Mouse (Mus musculus): ENCODE measurements at regions not wholly inside any gene's neighbourhood (a gene's known extent, or its start where the extent isn't known, plus 50 kb on each side); places are given as distances from the start of the nearest gene placed in this dataset.

- H3K4me2 ChIP-seq (ENCODE audit: insufficient read depth, low read depth, poor library complexity, severe bottlenecking) = no peak overlapping the region
- in situ Hi-C loops (cut with MboI; ENCODE audit: low pct_ligation_motif_present, low pct_unique_long_range_greater_than_20kb, low sequenced_read_pairs) = loop anchor here (25.0 kb wide), 2 partner anchors 279 to 829 kb away; partner anchors contain the start of gene Cfap299
- DNase-seq (ENCODE audit: extremely low read depth) = no peak
- no peak for TF ChIP-seq JUN (IDR thresholded peaks at IDR 0.05; ENCODE audit: insufficient read depth, low read depth, low read length)
- TF ChIP-seq BHLHE40 (IDR thresholded peaks at IDR 0.05; ENCODE audit: low read depth, low read length) = no peak
- no peak for TF ChIP-seq E2F4 (IDR thresholded peaks at IDR 0.05; ENCODE audit: insufficient replicate concordance, low read depth, low read length)
- no peak for TF ChIP-seq SMC3 (IDR thresholded peaks at IDR 0.05; ENCODE audit: low read depth, low read length)
- no peak for TF ChIP-seq MAFK (IDR thresholded peaks at IDR 0.05; ENCODE audit: insufficient replicate concordance, low read length)
- TF ChIP-seq CTCF (conservative IDR thresholded peaks at IDR 0.05 in 1 of 2, IDR thresholded peaks at IDR 0.05 in 1 of 2; ENCODE audit: low read depth in 2 of 2, low read length in 2 of 2) = no peak
- TF ChIP-seq ELF1 (IDR thresholded peaks at IDR 0.05; ENCODE audit: low read depth, low read length) = no peak
- no peak for TF ChIP-seq ZKSCAN1 (IDR thresholded peaks at IDR 0.05; ENCODE audit: borderline replicate concordance, low read depth, low read length)
- TF ChIP-seq RCOR1 (conservative IDR thresholded peaks at IDR 0.05; ENCODE audit: low read depth, low read length) = no peak
- TF ChIP-seq ZNF384 (IDR thresholded peaks at IDR 0.05; ENCODE audit: low read depth, low read length) = no peak
- H3K27ac ChIP-seq (ENCODE audit: insufficient read depth, low read depth) = no peak overlapping the region
- H3K9ac ChIP-seq (ENCODE audit: insufficient read depth, low read depth) = no peak overlapping the region
- no peak overlapping the region for H3K4me3 ChIP-seq (replicated peaks in 1 of 3; ENCODE audit: low read depth in 2 of 3, low read length in 2 of 3, poor library complexity in 1 of 3)
- H3K27me3 ChIP-seq (replicated peaks) = no peaks in the 10 kb centered on the region
- no peaks in the 10 kb centered on the region for H3K36me3 ChIP-seq (replicated peaks in 1 of 2; ENCODE audit: control insufficient read depth in 1 of 2, insufficient read depth in 1 of 2, low read length in 1 of 2)
- H3K79me2 ChIP-seq (replicated peaks; ENCODE audit: control insufficient read depth, extremely low read depth, insufficient read depth, poor library complexity, severe bottlenecking) = no peaks in the 10 kb centered on the region
- dilution Hi-C loops (cut with MboI; ENCODE audit: extremely low pct_ligation_motif_present, extremely low pct_unique_long_range_greater_than_20kb, low sequenced_read_pairs) = no loop called here
- H3K4me1 ChIP-seq (ENCODE audit: control insufficient read depth in 1 of 2, insufficient read depth in 2 of 2) = no peaks in the 10 kb centered on the region
- H3K9me3 ChIP-seq (replicated peaks; ENCODE audit: low read length) = no peaks in the 10 kb centered on the region
These were observed 128.7 kb upstream of the Prkg2 start for GRCm38 (mm10) chr5:99165807-99166360.

DNA sequence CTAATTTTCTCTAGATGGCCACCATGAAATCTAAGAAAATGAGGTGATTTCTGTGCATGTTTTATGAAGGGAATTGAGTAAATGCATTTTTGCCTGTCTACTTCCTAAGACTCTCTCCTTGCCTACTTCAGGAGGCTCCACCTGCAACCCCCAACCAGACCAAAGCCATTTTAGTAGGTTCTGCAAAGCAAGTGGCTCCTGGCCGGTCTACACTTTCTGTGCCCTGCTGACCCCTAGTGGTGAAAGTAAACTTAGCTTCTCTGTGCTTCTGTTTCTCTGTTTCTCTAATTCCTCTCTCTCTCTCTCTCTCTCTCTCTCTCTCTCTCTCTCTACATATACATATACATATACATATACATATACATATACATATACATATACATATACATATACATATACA, 120.8 kb upstream of the Prkg2 start:
- Histone ChIP-seq H3K79me2 (replicated peaks; ENCODE audit: control insufficient read depth, extremely low read depth, insufficient read depth, poor library complexity, severe bottlenecking) (no peaks in the 10 kb centered on the region), H3K36me3 (replicated peaks in 1 of 2; ENCODE audit: control insufficient read depth in 1 of 2, insufficient read depth in 1 of 2, low read length in 1 of 2) (no peaks in the 10 kb centered on the region), H3K4me2 (ENCODE audit: insufficient read depth, low read depth, poor library complexity, severe bottlenecking) (no peak overlapping the region), H3K27ac (ENCODE audit: insufficient read depth, low read depth) (no peak overlapping the region), H3K9ac (ENCODE audit: insufficient read depth, low read depth) (no peak overlapping the region), H3K9me3 (replicated peaks; ENCODE audit: low read length) (no peaks in the 10 kb centered on the region), H3K4me3 (replicated peaks in 1 of 3; ENCODE audit: low read depth in 2 of 3, low read length in 2 of 3, poor library complexity in 1 of 3) (no peak overlapping the region), H3K27me3 (replicated peaks) (no peaks in the 10 kb centered on the region), H3K4me1 (ENCODE audit: control insufficient read depth in 1 of 2, insufficient read depth in 2 of 2) (peaks cover 0 to 5% of the 10 kb centered on the region in 2 experiments; a peak in 2 of 4 replicates)
- in situ Hi-C loops (cut with MboI; ENCODE audit: low pct_ligation_motif_present, low pct_unique_long_range_greater_than_20kb, low sequenced_read_pairs) = loop anchor here (25.0 kb wide), 2 partner anchors 271 to 821 kb away; partner anchors contain the start of gene Cfap299
- DNase-seq (ENCODE audit: extremely low read depth) = peak; percentile 76
- TF ChIP-seq CTCF (conservative IDR thresholded peaks at IDR 0.05 in 1 of 2, IDR thresholded peaks at IDR 0.05 in 1 of 2; ENCODE audit: low read depth in 2 of 2, low read length in 2 of 2) = peak; percentile 43 to 73; a peak in 3 of 4 replicates
- peak; percentile 78 for TF ChIP-seq RAD21 (IDR thresholded peaks at IDR 0.05; ENCODE audit: low read depth, low read length)
- TF ChIP-seq KAT2A (IDR thresholded peaks at IDR 0.05; ENCODE audit: insufficient replicate concordance, low read length) = no peak
- peak; percentile 65 for TF ChIP-seq SMC3 (IDR thresholded peaks at IDR 0.05; ENCODE audit: low read depth, low read length)
- TF ChIP-seq MAX (IDR thresholded peaks at IDR 0.05; ENCODE audit: low read length) = no peak
- TF ChIP-seq ETS1 (conservative IDR thresholded peaks at IDR 0.05; ENCODE audit: low read depth, low read length) = no peak
- dilution Hi-C loops (cut with MboI; ENCODE audit: extremely low pct_ligation_motif_present, extremely low pct_unique_long_range_greater_than_20kb, low sequenced_read_pairs) = no loop called here

Measured in CH12.LX (cell line).